Mouse (Mus musculus) embryo, embryonic 11.5 days (tissue): ENCODE results near the gene Mgrn1.

Source experiments
- DNase-seq: peaks from one replicate; pipeline ENCODE4 v3.0.0-alpha.2; 2012; ENCODE audit warnings: low read depth, low spot score

The Mgrn1 gene

GRCm38 (mm10) chr16:4885760-4886689 is at the start of gene Mgrn1:
Gene Mgrn1, plus strand, starts transcription at chr16:4886249.
- DNase-seq, result peak; percentile 92

GRCm38 (mm10) chr16:4837631-4838030 is 48.4 kb upstream of the Mgrn1 start:
- DNase-seq, result no peak

- no peak for DNase-seq
These were observed 46.5 kb upstream of the Mgrn1 start for GRCm38 (mm10) chr16:4839552-4839951.

GRCm38 (mm10) chr16:4840231-4840630 is 45.8 kb upstream of the Mgrn1 start:
- no peak for DNase-seq

- no peak for DNase-seq
These were observed 39.0 kb upstream of the Mgrn1 start for GRCm38 (mm10) chr16:4847041-4847440.

- DNase-seq, result no peak
These were observed 38.0 kb upstream of the Mgrn1 start for GRCm38 (mm10) chr16:4848090-4848489.

- no peak for DNase-seq
These were observed 35.7 kb upstream of the Mgrn1 start for GRCm38 (mm10) chr16:4850361-4850760.

GRCm38 (mm10) chr16:4850938-4851628 is 35.0 kb upstream of the Mgrn1 start:
- no peak for DNase-seq

GRCm38 (mm10) chr16:4855046-4855650 is 30.9 kb upstream of the Mgrn1 start:
- no peak for DNase-seq

- no peak for DNase-seq
These were observed 24.7 kb upstream of the Mgrn1 start for GRCm38 (mm10) chr16:4861392-4861791.

- no peak for DNase-seq
These were observed 23.1 kb upstream of the Mgrn1 start for GRCm38 (mm10) chr16:4862863-4863483.

- no peak for DNase-seq
These were observed 22.3 kb upstream of the Mgrn1 start for GRCm38 (mm10) chr16:4863742-4864141.

- DNase-seq, result no peak
These were observed 19.9 kb upstream of the Mgrn1 start for GRCm38 (mm10) chr16:4866101-4866695.

GRCm38 (mm10) chr16:4870490-4870889 is 15.6 kb upstream of the Mgrn1 start:
- no peak for DNase-seq

- no peak for DNase-seq
These were observed 14.1 kb upstream of the Mgrn1 start for GRCm38 (mm10) chr16:4871926-4872325.

- DNase-seq, result no peak
These were observed 10.6 kb upstream of the Mgrn1 start for GRCm38 (mm10) chr16:4875198-4876032.

GRCm38 (mm10) chr16:4876033-4876680 is 9.9 kb upstream of the Mgrn1 start:
- DNase-seq, result no peak

GRCm38 (mm10) chr16:4877195-4877594 is 8.9 kb upstream of the Mgrn1 start:
- DNase-seq, result no peak

- DNase-seq, result no peak
These were observed 8.3 kb upstream of the Mgrn1 start for GRCm38 (mm10) chr16:4877701-4878100.
